21 mouse cellular contexts compared by ENCODE assay signal in the genomic region with DNA sequence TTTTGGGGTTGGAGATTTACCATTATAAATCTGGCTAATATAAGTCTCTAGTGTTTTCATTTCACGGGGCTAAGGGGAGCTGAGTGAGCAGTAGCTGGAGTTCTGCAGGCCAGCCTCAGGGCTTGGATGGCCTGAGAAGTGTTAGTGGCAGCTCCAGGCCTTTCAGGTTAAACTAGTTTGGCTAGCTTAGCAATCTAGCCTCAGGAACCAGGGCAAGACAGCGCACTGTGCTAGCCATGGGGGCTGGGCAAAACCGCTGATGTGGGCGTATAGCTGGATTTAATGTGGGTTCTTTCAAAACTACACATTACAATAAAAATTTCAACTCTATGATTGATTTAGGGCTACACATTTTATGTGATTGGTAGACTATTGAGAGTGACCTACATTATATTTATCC. TPM values are rescaled to one million over a fixed set of nuclear protein-coding genes. Genes with fewer than 3 reads are reported as not detected.
"Had no signal": no experiment of that assay in that cellular context is flagged by ENCODE, and none has a peak within 500 bp of the region (broad histone marks: within the 10 kb centered on the region; RNA-seq: fewer than 3 reads in every experiment).

No protein-coding gene starts in this region.

- H3K4me3 ChIP-seq: intestine, embryonic 15.5 days; limb, embryonic 12.5 days; limb, embryonic 15.5 days; liver, embryonic 15.5 days; lung, embryonic 15.5 days; midbrain, embryonic 13.5 days; neural tube, embryonic 12.5 days; neural tube, embryonic 15.5 days; stomach, embryonic 15.5 days had no signal

- H3K36me3 ChIP-seq: intestine, embryonic 15.5 days; limb, embryonic 12.5 days; limb, embryonic 15.5 days; liver, embryonic 15.5 days; lung, embryonic 15.5 days; midbrain, embryonic 13.5 days; neural tube, embryonic 12.5 days; neural tube, embryonic 15.5 days; stomach, embryonic 15.5 days had no signal

- H3K27ac ChIP-seq: intestine, embryonic 15.5 days; limb, embryonic 12.5 days; limb, embryonic 15.5 days; liver, embryonic 15.5 days; lung, embryonic 15.5 days; macrophage; midbrain, embryonic 13.5 days; neural tube, embryonic 12.5 days; neural tube, embryonic 15.5 days; stomach, embryonic 15.5 days had no signal

- ATAC-seq: hindbrain, embryonic 16.5 days; intestine, embryonic 15.5 days; midbrain, embryonic 13.5 days had no signal

- H3K9me3 ChIP-seq: intestine, embryonic 15.5 days; limb, embryonic 12.5 days; limb, embryonic 15.5 days; liver, embryonic 15.5 days; lung, embryonic 15.5 days; midbrain, embryonic 13.5 days; neural tube, embryonic 12.5 days; neural tube, embryonic 15.5 days; stomach, embryonic 15.5 days had no signal

- H3K9ac ChIP-seq: intestine, embryonic 15.5 days; limb, embryonic 12.5 days; limb, embryonic 15.5 days; liver, embryonic 15.5 days; lung, embryonic 15.5 days; midbrain, embryonic 13.5 days; neural tube, embryonic 12.5 days; neural tube, embryonic 15.5 days; stomach, embryonic 15.5 days had no signal

- DNase-seq: kidney, adult 11 months; kidney, adult 9 months; kidney, postnatal 14 days; kidney, postnatal 4 days; left cerebral cortex, postnatal 4 days; right cerebral cortex, adult 18-20 months; right cerebral cortex, postnatal 14 days; spleen, adult 18-20 months; thymus, postnatal 25 days had no signal

- H3K4me2 ChIP-seq: intestine, embryonic 15.5 days; limb, embryonic 12.5 days; limb, embryonic 15.5 days; liver, embryonic 11.5 days; liver, embryonic 15.5 days; lung, embryonic 15.5 days; midbrain, embryonic 13.5 days; neural tube, embryonic 12.5 days; neural tube, embryonic 15.5 days; stomach, embryonic 15.5 days had no signal

- H3K27me3 ChIP-seq: intestine, embryonic 15.5 days; limb, embryonic 12.5 days; limb, embryonic 15.5 days; liver, embryonic 15.5 days; lung, embryonic 15.5 days; midbrain, embryonic 13.5 days; neural tube, embryonic 12.5 days; neural tube, embryonic 15.5 days; stomach, embryonic 15.5 days had no signal

- H3K4me1 ChIP-seq: intestine, embryonic 15.5 days; limb, embryonic 12.5 days; limb, embryonic 15.5 days; liver, embryonic 15.5 days; lung, embryonic 15.5 days; midbrain, embryonic 13.5 days; neural tube, embryonic 12.5 days; neural tube, embryonic 15.5 days; stomach, embryonic 15.5 days had no signal

RNA-seq across cellular contexts. Expression of a gene that starts 19.3 kb away (rescaled TPM):
- polyA plus RNA-seq: hindbrain, embryonic 16.5 days; limb, embryonic 12.5 days; limb, embryonic 15.5 days; liver, embryonic 15.5 days; lung, embryonic 15.5 days; midbrain, embryonic 13.5 days; neural tube, embryonic 12.5 days; neural tube, embryonic 15.5 days; stomach, embryonic 15.5 days had no signal

RNA-seq across cellular contexts. Expression of a gene that starts 31.9 kb away (rescaled TPM):
- polyA plus RNA-seq: midbrain, embryonic 13.5 days; neural tube, embryonic 12.5 days had no signal
